Mouse (Mus musculus) left cerebral cortex, adult 9 months (tissue): ENCODE measurements at regions not wholly inside any gene's neighbourhood (a gene's known extent, or its start where the extent isn't known, plus 50 kb on each side); places are given as distances from the start of the nearest gene placed in this dataset.
A peak's percentile ranks its signal among the peaks of the same experiment; 100 is the strongest.

Experiments used
- DNase-seq, 2 experiments: peaks; one replicate each; pipeline ENCODE4 v3.0.0; 2022; ENCODE audit warnings: low spot score in 2 of 2

GRCm38 (mm10) chr2:46993126-46993525 lies 1820.8 kb upstream of the Acvr2a start:
- DNase-seq, result no peak

GRCm38 (mm10) chr2:46992672-46993071 lies 1821.2 kb upstream of the Acvr2a start:
- no peak for DNase-seq

GRCm38 (mm10) chr2:46986689-46987088 lies 1827.2 kb upstream of the Acvr2a start:
- no peak for DNase-seq

GRCm38 (mm10) chr2:46985915-46986672 lies 1827.8 kb upstream of the Acvr2a start:
- DNase-seq, result no peak

- no peak for DNase-seq
Observed at GRCm38 (mm10) chr2:46940628-46941530, 1823.7 kb upstream of the Zeb2 start.

GRCm38 (mm10) chr2:46932831-46933230 lies 1815.6 kb upstream of the Zeb2 start:
- no peak for DNase-seq

- DNase-seq, result no peak
Observed at GRCm38 (mm10) chr2:46924189-46924588, 1807.0 kb upstream of the Zeb2 start.

GRCm38 (mm10) chr2:46913496-46913895 lies 1796.3 kb upstream of the Zeb2 start:
- no peak for DNase-seq

GRCm38 (mm10) chr2:46883216-46883615 lies 1766.0 kb upstream of the Zeb2 start:
- no peak for DNase-seq

- peak in 1 of 2 experiments; percentile 1 for DNase-seq
Observed at GRCm38 (mm10) chr2:46870772-46871171, 1753.6 kb upstream of the Zeb2 start.
